Mouse (Mus musculus): ENCODE measurements around the gene Aunip. TPM values are rescaled to one million over a fixed set of nuclear protein-coding genes. Genes with fewer than 3 reads are reported as not detected.

The Aunip gene
- 2.4 and 2.9 TPM in 2 replicates for polyA plus RNA-seq (2015; fragmentation: Nextera tagmentation; extraction: Ambion mirVana)

DNA sequence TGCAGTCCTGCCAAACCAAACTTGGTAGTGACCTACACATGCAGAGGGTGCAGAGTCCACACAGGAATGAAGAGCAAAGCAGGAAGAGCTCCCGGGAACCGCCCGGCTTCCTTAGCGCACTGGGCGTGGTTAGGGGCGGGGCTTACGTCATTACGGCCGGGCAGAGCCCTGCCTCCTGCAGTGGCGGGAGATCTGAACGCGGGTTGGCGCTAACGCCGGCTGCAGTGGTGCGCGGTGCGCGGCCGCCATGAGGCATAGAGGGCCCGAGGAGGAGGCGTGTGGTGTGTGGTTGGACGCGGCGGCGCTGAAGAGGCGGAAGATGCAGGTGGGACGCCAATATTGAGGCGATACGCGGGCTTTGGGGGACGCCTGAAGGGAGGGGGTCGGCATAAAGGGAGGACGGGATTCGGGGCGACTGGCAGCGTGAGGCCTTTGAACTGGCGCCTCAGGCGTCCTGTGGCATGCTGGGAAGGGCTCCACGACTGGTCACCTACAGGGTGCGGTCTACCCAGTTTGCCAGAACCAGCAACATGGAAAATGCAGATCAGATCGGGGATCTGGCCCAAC is at the start of gene Aunip:
Gene Aunip, plus strand, starts transcription at position 155 of the 567 bp plus-strand sequence.
- peak within 1 kb of the TSS; percentile 53 for H3K4me3 ChIP-seq (ENCODE audit: low read length)
- H3K27ac ChIP-seq (ENCODE audit: low read depth, low read length): no peak within 1 kb of the TSS
- under 1% methylated on average over 42 of the region's 42 CpGs for WGBS
- H3K9me3 ChIP-seq (ENCODE audit: control insufficient read depth, low read length): no peaks in the 10 kb centered on the region
- peaks cover 5% of the 10 kb centered on the region for H3K36me3 ChIP-seq (ENCODE audit: control insufficient read depth, insufficient read depth, low read length)
- peak within 1 kb of the TSS; percentile 96 for H3K4me2 ChIP-seq (ENCODE audit: low read length)
- H3K4me1 ChIP-seq (ENCODE audit: control insufficient read depth, insufficient read depth, low read depth, low read length): peaks cover 6% of the 10 kb centered on the region
- H3K27me3 ChIP-seq (replicated peaks; ENCODE audit: control insufficient read depth, insufficient read depth, low read length): no peaks in the 10 kb centered on the region; the same call in 1 of the 2 replicates
- peak; percentile 96 for ATAC-seq
- peak within 1 kb of the TSS; percentile 30 for H3K9ac ChIP-seq (ENCODE audit: low read depth, low read length)

DNA sequence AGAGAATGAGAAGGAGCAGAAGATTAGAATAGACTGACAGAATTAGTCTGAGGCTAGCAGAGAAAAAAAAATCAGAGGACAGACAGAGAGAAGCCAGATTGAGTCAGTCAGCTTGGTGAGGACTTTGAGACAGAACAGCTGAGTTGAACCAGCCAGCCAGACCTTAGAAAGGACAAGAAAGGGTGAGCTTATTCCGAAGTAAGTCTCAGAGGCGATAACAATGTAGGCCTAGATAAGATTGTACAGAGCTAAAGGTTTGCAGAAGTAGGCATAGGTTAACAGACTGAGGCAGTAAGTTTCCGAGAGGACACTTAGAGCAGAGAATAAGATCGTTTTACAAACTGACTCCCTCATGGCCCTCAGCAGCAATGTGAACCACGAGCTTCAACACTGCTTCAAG is 49.5 kb upstream of the Aunip start:
- Histone ChIP-seq H3K4me3 (ENCODE audit: low read length) (no peak overlapping the region), H3K4me1 (ENCODE audit: control insufficient read depth, insufficient read depth, low read depth, low read length) (peaks cover 12% of the 10 kb centered on the region), H3K9ac (ENCODE audit: low read depth, low read length) (no peak overlapping the region), H3K9me3 (ENCODE audit: control insufficient read depth, low read length) (no peaks in the 10 kb centered on the region), H3K4me2 (ENCODE audit: low read length) (no peak overlapping the region), H3K27ac (ENCODE audit: low read depth, low read length) (no peak overlapping the region), H3K36me3 (ENCODE audit: control insufficient read depth, insufficient read depth, low read length) (no peaks in the 10 kb centered on the region), H3K27me3 (replicated peaks; ENCODE audit: control insufficient read depth, insufficient read depth, low read length) (no peaks in the 10 kb centered on the region)
- no peak for ATAC-seq
- WGBS: 82% methylated on average over 5 of the region's 5 CpGs

DNA sequence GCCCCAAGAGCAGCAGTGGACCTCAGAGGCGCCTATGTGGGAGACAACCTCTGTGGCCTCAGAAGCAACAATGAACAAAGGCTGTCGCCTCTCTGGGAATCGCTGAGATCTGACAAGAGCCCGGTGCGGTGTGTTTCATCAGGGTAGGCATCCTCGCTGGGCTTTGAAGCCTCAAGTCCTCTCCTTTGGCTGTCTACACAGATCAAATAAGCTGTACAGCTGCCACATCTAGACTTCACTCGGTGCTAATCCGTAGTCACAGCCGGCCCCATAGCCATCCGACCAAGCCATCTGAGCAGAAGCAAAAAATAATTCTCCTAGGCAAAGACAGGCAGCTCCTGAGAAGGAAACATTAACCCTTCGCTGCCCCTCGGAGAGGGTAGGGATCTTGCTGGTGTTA is 45.0 kb upstream of the Aunip start:
- H3K36me3 ChIP-seq (ENCODE audit: control insufficient read depth, insufficient read depth, low read length): no peaks in the 10 kb centered on the region; the same call in 1 of the 2 replicates
- H3K9ac ChIP-seq (ENCODE audit: low read depth, low read length): peak overlapping the region; percentile 54
- peak overlapping the region; percentile 37 for H3K4me2 ChIP-seq (ENCODE audit: low read length)
- ATAC-seq: no peak
- peak overlapping the region; percentile 9 for H3K4me3 ChIP-seq (ENCODE audit: low read length)
- no peaks in the 10 kb centered on the region for H3K27me3 ChIP-seq (replicated peaks; ENCODE audit: control insufficient read depth, insufficient read depth, low read length)
- H3K4me1 ChIP-seq (ENCODE audit: control insufficient read depth, insufficient read depth, low read depth, low read length): peaks cover 20% of the 10 kb centered on the region
- no peaks in the 10 kb centered on the region for H3K9me3 ChIP-seq (ENCODE audit: control insufficient read depth, low read length)
- WGBS: 33% methylated on average over 12 of the region's 12 CpGs
- peak overlapping the region; percentile 99 for H3K27ac ChIP-seq (ENCODE audit: low read depth, low read length)

DNA sequence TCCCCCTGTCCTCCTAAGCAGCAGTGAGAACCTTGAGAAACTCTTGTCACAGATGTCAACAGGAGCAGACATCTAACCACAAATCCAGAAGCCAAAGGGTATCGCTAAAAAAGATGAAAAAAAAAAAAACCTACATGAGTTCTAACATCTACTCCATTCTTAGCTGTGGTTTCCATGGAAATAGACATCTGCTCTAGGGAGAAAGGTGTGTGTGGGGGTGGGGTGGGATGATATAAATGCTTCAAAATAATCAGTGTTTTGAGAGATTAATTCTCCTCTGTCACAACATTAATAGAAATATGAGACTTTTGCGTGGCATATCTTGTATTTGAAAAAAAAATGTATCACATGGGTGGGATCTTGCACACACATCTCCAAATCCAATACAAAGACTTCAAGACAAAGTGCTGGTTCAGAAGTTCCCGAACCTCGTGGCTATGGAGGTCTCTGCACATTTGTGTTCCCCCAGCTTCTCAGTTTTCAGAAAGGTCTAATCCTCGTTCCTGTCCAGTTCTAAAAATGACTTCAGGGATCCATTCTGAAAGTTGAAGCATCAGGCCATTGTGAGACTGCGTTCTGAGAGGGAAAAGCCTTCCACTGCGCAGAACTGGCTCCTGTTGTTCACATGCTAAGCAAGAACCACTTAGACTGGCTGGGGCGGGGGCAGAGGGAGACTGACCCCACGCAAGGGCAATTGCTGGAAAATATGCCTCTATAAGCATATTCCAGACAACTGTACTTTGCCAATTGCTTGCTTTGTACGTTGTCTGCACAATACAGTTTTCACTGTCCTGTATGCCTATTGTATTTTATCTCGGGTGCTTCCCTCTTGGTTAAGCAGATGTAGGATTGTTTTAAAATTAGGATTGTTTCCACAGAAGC is 44.2 kb upstream of the Aunip start:
- H3K36me3 ChIP-seq (ENCODE audit: control insufficient read depth, insufficient read depth, low read length): peaks cover 7% of the 10 kb centered on the region
- H3K9ac ChIP-seq (ENCODE audit: low read depth, low read length): peak overlapping the region; percentile 97
- H3K27ac ChIP-seq (ENCODE audit: low read depth, low read length): peak overlapping the region; percentile 99
- peak overlapping the region; percentile 96 for H3K4me3 ChIP-seq (ENCODE audit: low read length)
- H3K4me1 ChIP-seq (ENCODE audit: control insufficient read depth, insufficient read depth, low read depth, low read length): peaks cover 28% of the 10 kb centered on the region
- H3K4me2 ChIP-seq (ENCODE audit: low read length): peak overlapping the region; percentile 62
- H3K27me3 ChIP-seq (replicated peaks; ENCODE audit: control insufficient read depth, insufficient read depth, low read length): no peaks in the 10 kb centered on the region
- no peak for ATAC-seq
- no peaks in the 10 kb centered on the region for H3K9me3 ChIP-seq (ENCODE audit: control insufficient read depth, low read length)
- 36% methylated on average over 11 of the region's 11 CpGs for WGBS

DNA sequence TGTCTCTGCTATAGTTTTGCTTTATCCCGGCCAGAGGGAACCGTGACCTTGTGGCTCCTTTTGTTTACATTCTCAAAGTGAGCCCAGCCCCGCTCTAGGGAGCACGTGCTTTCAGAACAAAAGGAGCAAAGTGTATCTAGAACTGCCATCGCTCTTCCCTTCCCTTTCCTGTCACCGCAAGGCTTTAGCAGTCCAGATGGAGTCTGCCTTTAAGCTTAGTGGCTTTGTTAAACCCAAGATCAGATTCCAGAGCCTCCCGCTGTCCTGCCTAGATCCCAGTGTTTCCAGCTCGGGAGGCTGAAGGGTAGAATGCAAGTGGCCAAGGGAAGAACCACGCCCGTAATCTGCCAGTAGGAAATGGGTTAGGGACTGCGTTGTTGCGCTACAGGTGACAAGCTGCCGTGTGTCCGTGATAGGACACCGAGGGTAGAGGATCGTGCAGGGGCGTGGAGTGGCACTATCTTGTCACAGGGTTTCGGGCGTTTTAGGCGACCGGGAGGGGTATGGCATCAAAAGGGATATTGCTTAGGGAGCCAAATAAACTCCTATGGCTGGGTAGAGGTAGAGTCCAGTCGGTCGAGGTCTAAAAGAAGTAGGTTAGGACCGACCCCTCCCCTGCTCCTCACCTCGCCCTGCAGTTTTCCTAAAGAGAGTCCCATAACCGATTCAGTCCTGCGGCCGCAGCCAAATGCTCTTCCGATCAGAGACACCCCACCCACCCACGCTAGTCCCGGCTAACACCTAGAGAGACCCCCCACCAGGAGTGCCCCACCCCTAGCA is 43.2 kb upstream of the Aunip start:
- Histone ChIP-seq H3K4me3 (ENCODE audit: low read length) (peak overlapping the region; percentile 96), H3K9ac (ENCODE audit: low read depth, low read length) (peak overlapping the region; percentile 97), H3K27ac (ENCODE audit: low read depth, low read length) (peak overlapping the region; percentile 99), H3K36me3 (ENCODE audit: control insufficient read depth, insufficient read depth, low read length) (peaks cover 14% of the 10 kb centered on the region), H3K4me1 (ENCODE audit: control insufficient read depth, insufficient read depth, low read depth, low read length) (peaks cover 37% of the 10 kb centered on the region), H3K9me3 (ENCODE audit: control insufficient read depth, low read length) (no peaks in the 10 kb centered on the region), H3K4me2 (ENCODE audit: low read length) (peak overlapping the region; percentile 62), H3K27me3 (replicated peaks; ENCODE audit: control insufficient read depth, insufficient read depth, low read length) (no peaks in the 10 kb centered on the region)
- 0% methylated on average over 31 of the region's 31 CpGs for WGBS
- ATAC-seq: peak; percentile 21

DNA sequence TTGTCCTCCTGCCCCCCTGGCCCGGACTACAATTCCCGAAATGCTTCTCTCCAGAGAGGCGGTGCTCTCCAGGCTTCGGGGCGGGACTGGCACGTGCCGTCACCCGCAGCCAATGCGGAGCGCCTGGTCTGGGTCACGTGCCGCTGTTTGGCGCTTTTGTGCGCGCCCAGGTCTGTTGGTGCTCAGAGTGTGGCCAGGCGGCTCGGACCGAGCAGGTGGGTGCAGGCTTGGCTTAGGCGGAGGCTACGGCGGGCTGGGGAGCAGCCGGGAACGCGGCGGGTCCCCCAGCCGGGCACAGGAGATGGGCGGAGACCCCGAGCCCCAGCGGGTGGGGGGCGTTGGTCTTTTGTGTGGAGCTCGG is 42.6 kb upstream of the Aunip start, which contains the start of gene Stmn1:
Gene Stmn1, plus strand, starts transcription at position 106 of the 361 bp plus-strand sequence.
- H3K9ac ChIP-seq (ENCODE audit: low read depth, low read length): peak within 1 kb of the TSS; percentile 97
- ATAC-seq: peak; percentile 96
- no peaks in the 10 kb centered on the region for H3K9me3 ChIP-seq (ENCODE audit: control insufficient read depth, low read length)
- peak within 1 kb of the TSS; percentile 74 for H3K4me2 ChIP-seq (ENCODE audit: low read length)
- no peaks in the 10 kb centered on the region for H3K27me3 ChIP-seq (replicated peaks; ENCODE audit: control insufficient read depth, insufficient read depth, low read length)
- under 1% methylated on average over 31 of the region's 31 CpGs for WGBS
- H3K4me1 ChIP-seq (ENCODE audit: control insufficient read depth, insufficient read depth, low read depth, low read length): peaks cover 42% of the 10 kb centered on the region
- peak within 1 kb of the TSS; percentile 99 for H3K27ac ChIP-seq (ENCODE audit: low read depth, low read length)
- H3K4me3 ChIP-seq (ENCODE audit: low read length): peak within 1 kb of the TSS; percentile 96
- peaks cover 17% of the 10 kb centered on the region for H3K36me3 ChIP-seq (ENCODE audit: control insufficient read depth, insufficient read depth, low read length)

DNA sequence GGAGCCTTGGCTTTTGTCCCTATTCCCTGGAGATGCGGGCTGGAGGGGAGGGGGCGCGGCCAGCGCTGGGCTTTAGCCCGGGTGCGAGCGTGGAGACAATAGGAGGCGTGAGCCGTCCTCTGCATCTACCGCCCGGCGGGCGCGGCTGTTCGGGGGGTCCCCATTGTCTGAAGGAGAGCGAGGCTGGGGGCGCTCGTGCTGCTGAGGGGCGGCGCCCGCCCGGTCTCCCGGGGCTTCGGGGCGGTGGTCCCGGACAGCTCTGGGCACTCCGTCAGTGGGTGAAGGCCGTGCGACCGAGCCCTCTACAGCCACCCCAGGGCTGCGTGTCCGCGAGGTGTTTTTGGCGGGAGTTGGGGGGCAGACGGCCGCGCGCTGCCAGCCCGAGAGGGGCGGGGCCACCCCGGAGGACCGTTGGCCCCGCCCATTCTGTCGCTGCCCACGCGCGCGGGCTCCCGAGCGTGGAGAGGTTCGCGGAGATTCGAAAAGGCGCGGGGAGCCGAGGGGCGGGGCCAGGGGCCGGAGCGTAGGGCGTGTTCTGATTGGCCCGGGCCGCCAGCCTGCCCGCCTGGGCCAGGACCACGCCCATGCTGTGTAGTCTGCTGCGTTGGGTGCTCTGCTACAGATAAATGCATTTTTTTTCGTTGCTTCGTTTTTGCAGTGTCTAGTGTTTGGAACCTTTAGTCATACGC is 42.1 kb upstream of the Aunip start:
- H3K27me3 ChIP-seq (replicated peaks; ENCODE audit: control insufficient read depth, insufficient read depth, low read length): no peaks in the 10 kb centered on the region
- peak overlapping the region; percentile 97 for H3K9ac ChIP-seq (ENCODE audit: low read depth, low read length)
- peak overlapping the region; percentile 96 for H3K4me3 ChIP-seq (ENCODE audit: low read length)
- under 1% methylated on average over 56 of the region's 68 CpGs for WGBS
- peaks cover 18% of the 10 kb centered on the region for H3K36me3 ChIP-seq (ENCODE audit: control insufficient read depth, insufficient read depth, low read length)
- H3K27ac ChIP-seq (ENCODE audit: low read depth, low read length): peak overlapping the region; percentile 99
- peak; percentile 83 for ATAC-seq
- no peaks in the 10 kb centered on the region for H3K9me3 ChIP-seq (ENCODE audit: control insufficient read depth, low read length)
- H3K4me2 ChIP-seq (ENCODE audit: low read length): peak overlapping the region; percentile 74
- peaks cover 43% of the 10 kb centered on the region for H3K4me1 ChIP-seq (ENCODE audit: control insufficient read depth, insufficient read depth, low read depth, low read length)

DNA sequence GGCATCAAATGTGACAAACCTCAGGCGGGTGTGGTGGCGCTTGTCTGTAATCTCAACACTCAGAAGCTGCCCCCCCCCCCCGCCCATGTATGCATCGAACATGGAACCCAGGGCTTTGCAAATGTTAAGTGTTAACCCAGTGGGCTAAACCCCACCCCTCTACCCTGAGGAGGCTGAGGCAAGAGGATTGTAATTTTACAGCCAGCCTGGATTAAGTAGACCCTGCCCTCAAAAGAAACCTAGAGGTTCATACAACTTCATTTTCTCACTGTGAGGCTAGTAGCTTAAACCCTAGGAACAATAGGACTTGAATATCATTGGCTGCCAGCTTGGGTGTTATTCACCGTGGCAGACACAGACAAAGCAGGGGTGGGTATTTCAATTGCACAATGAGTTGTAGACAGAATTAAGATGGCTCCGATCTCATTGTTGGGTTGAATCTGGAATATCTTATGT is 41.4 kb upstream of the Aunip start:
- Histone ChIP-seq H3K9ac (ENCODE audit: low read depth, low read length) (peak overlapping the region; percentile 97), H3K9me3 (ENCODE audit: control insufficient read depth, low read length) (no peaks in the 10 kb centered on the region), H3K4me1 (ENCODE audit: control insufficient read depth, insufficient read depth, low read depth, low read length) (peaks cover 49% of the 10 kb centered on the region), H3K27ac (ENCODE audit: low read depth, low read length) (peak overlapping the region; percentile 99), H3K4me3 (ENCODE audit: low read length) (peak overlapping the region; percentile 96), H3K4me2 (ENCODE audit: low read length) (peak overlapping the region; percentile 74), H3K27me3 (replicated peaks; ENCODE audit: control insufficient read depth, insufficient read depth, low read length) (no peaks in the 10 kb centered on the region), H3K36me3 (ENCODE audit: control insufficient read depth, insufficient read depth, low read length) (peaks cover 25% of the 10 kb centered on the region)
- 5% methylated on average over 6 of the region's 6 CpGs for WGBS
- ATAC-seq: peak; percentile 22; the same call in 1 of the 2 replicates
